Mouse (Mus musculus) large intestine, adult 2 months (tissue): ENCODE measurements around the gene Slc39a8. TPM values are rescaled to one million over a fixed set of nuclear protein-coding genes. Genes with fewer than 3 reads are reported as not detected.

ENCODE experiments used
- DNase-seq: peaks from one replicate; pipeline ENCODE4 v3.0.0-alpha.2; 2012; ENCODE audit warnings: low read depth, low spot score
- WGBS: fragments of 180-500 bp; shearing (Covaris S2); methylation state at CpG from one replicate; pipeline ENCODE4 v1.1.7; 2018; 5-methylcytosine and 5-hydroxymethylcytosine counted together
- polyA plus RNA-seq: library from polyadenylated mRNA; depleted of rRNA; stranded (reverse); fragments of >200 nt; gene quantifications from 2 replicates; pipeline ENCODE4 v1.2.3, GENCODE M21; 2012; rRNA removed

Gene Slc39a8
- 4.8 and 6.2 TPM in 2 replicates for polyA plus RNA-seq

- DNase-seq = peak; percentile 82
- WGBS = 2% methylated on average over 22 of the region's 22 CpGs
Observed at GRCm38 (mm10) chr3:135825016-135825753, at the start of gene Slc39a8. Gene Slc39a8 (plus strand): TSS chr3:135825279.

GRCm38 (mm10) chr3:135785065-135785464 is 40.0 kb upstream of the Slc39a8 start:
- no peak for DNase-seq
- WGBS = 90% methylated on average over 7 of the region's 7 CpGs

GRCm38 (mm10) chr3:135796117-135796516 is 29.0 kb upstream of the Slc39a8 start:
- DNase-seq = no peak
- whole genome bisulfite sequencing = 74% methylated on average over 6 of the region's 6 CpGs

GRCm38 (mm10) chr3:135798241-135798640 is 26.8 kb upstream of the Slc39a8 start:
- no peak for DNase-seq
- 16% methylated on average over 3 of the region's 3 CpGs for WGBS

- WGBS = 13% methylated on average over 1 of the region's 1 CpGs
- peak; percentile 39 for DNase-seq
Observed at GRCm38 (mm10) chr3:135798665-135799064, 26.4 kb upstream of the Slc39a8 start.

GRCm38 (mm10) chr3:135814665-135815064 is 10.4 kb upstream of the Slc39a8 start:
- DNase-seq = no peak
- WGBS = 29% methylated on average over 14 of the region's 14 CpGs

- no peak for DNase-seq
- 90% methylated on average over 5 of the region's 5 CpGs for WGBS
Observed at GRCm38 (mm10) chr3:135815973-135816727, 8.9 kb upstream of the Slc39a8 start.

- DNase-seq = no peak
- 60% methylated on average over 1 of the region's 1 CpGs for WGBS
Observed at GRCm38 (mm10) chr3:135817124-135817523, 8.0 kb upstream of the Slc39a8 start.

- no peak for DNase-seq
- WGBS = 16% methylated on average over 2 of the region's 4 CpGs
Observed at GRCm38 (mm10) chr3:135824436-135824835, 643 bp upstream of the Slc39a8 start.

- WGBS = under 1% methylated on average over 57 of the region's 57 CpGs
- no peak for DNase-seq
Observed at GRCm38 (mm10) chr3:135825754-135826683, 940 bp downstream of the Slc39a8 start.

GRCm38 (mm10) chr3:135826684-135827249 is 1.7 kb downstream of the Slc39a8 start:
- WGBS = 16% methylated on average over 12 of the region's 12 CpGs
- no peak for DNase-seq

GRCm38 (mm10) chr3:135828000-135828399 is 2.9 kb downstream of the Slc39a8 start:
- no peak for DNase-seq
- WGBS = 21% methylated on average over 1 of the region's 1 CpGs

GRCm38 (mm10) chr3:135832496-135832895 is 7.4 kb downstream of the Slc39a8 start:
- WGBS = 97% methylated on average over 2 of the region's 2 CpGs
- no peak for DNase-seq

GRCm38 (mm10) chr3:135832907-135833306 is 7.8 kb downstream of the Slc39a8 start:
- WGBS = 67% methylated on average over 4 of the region's 4 CpGs

GRCm38 (mm10) chr3:135834988-135835387 is 9.9 kb downstream of the Slc39a8 start:
- 93% methylated on average over 3 of the region's 3 CpGs for WGBS
- DNase-seq = no peak

More at GRCm38 (mm10) chr3:135832907-135833306, 7.8 kb downstream of the Slc39a8 start:
- no peak for DNase-seq

- WGBS = 89% methylated on average over 13 of the region's 13 CpGs
- no peak for DNase-seq
Observed at GRCm38 (mm10) chr3:135839535-135839934, 14.5 kb downstream of the Slc39a8 start.

GRCm38 (mm10) chr3:135840185-135840584 is 15.1 kb downstream of the Slc39a8 start:
- no peak for DNase-seq

GRCm38 (mm10) chr3:135841716-135842511 is 16.8 kb downstream of the Slc39a8 start:
- 35% methylated on average over 7 of the region's 7 CpGs for WGBS
- no peak for DNase-seq

More at GRCm38 (mm10) chr3:135840185-135840584, 15.1 kb downstream of the Slc39a8 start:
- WGBS = 22% methylated on average over 12 of the region's 12 CpGs

- DNase-seq = no peak
- 57% methylated on average over 5 of the region's 5 CpGs for WGBS
Observed at GRCm38 (mm10) chr3:135843181-135843580, 18.1 kb downstream of the Slc39a8 start.
